Mouse (Mus musculus): ENCODE results near the gene Abcg1. TPM values are rescaled to one million over a fixed set of nuclear protein-coding genes. Genes with fewer than 3 reads are reported as not detected.

The Abcg1 gene
- polyA plus RNA-seq (2015; fragmentation: Nextera tagmentation; extraction: Ambion mirVana): 6.1 and 6.2 TPM in 2 replicates

GRCm38 (mm10) chr17:31057151-31057890 is at the start of gene Abcg1:
Gene Abcg1, plus strand, starts transcription at chr17:31057675.
- peaks cover 49% of the 10 kb centered on the region for H3K4me1 ChIP-seq (replicated peaks)

DNA sequence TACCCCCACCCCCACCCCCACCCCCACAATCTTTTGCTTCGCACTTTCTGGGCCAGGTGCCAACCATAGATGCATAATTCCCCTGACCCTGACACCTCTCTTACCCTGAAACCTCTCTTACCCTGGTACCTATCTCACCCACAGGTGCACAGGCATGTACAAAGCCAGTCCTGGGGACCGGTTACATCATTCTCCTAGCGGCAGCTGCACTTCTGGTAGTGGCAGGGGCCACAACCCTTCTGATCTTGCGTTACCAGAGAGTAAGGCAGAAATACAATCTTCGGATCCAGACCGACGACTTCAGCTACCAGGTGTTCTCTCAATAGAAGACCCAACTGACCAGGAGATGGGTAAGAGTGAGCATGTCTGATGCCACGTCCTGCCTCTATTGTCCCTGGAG is 49.1 kb upstream of the Abcg1 start:
- 71% methylated on average over 8 of the region's 8 CpGs for WGBS (ENCODE audit: insufficient replicate concordance)

More at GRCm38 (mm10) chr17:31057151-31057890, at the start of gene Abcg1:
- peak; percentile 69 for ATAC-seq (ENCODE audit: low read depth)
- peak within 1 kb of the TSS; percentile 56 for H3K9ac ChIP-seq
- H3K27ac ChIP-seq: peak within 1 kb of the TSS; percentile 66
- peak; percentile 50 for DNase-seq
- no peaks in the 10 kb centered on the region for H3K36me3 ChIP-seq
- peak within 1 kb of the TSS; percentile 60 for H3K4me3 ChIP-seq (replicated peaks)
- peaks cover 51% of the 10 kb centered on the region for H3K27me3 ChIP-seq
- H3K4me2 ChIP-seq: peak within 1 kb of the TSS; percentile 84
- no peaks in the 10 kb centered on the region for H3K9me3 ChIP-seq (replicated peaks)
- 4% methylated on average over 46 of the region's 49 CpGs for WGBS (ENCODE audit: insufficient replicate concordance)

GRCm38 (mm10) chr17:31011551-31012394 is 45.7 kb upstream of the Abcg1 start:
- 22% methylated on average over 9 of the region's 9 CpGs for WGBS (ENCODE audit: insufficient replicate concordance)
- H3K4me2 ChIP-seq: no peak overlapping the region
- no peak overlapping the region for H3K27ac ChIP-seq
- H3K9me3 ChIP-seq (replicated peaks): no peaks in the 10 kb centered on the region
- H3K9ac ChIP-seq: no peak overlapping the region
- H3K4me1 ChIP-seq (replicated peaks): no peaks in the 10 kb centered on the region
- no peaks in the 10 kb centered on the region for H3K27me3 ChIP-seq
- DNase-seq (peak; percentile 29), ATAC-seq (ENCODE audit: low read depth) (no peak)
- no peak overlapping the region for H3K4me3 ChIP-seq (replicated peaks)
- H3K36me3 ChIP-seq: no peaks in the 10 kb centered on the region

More for the DNA sequence above, 49.1 kb upstream of the Abcg1 start:
- no peak for DNase-seq
- no peaks in the 10 kb centered on the region for H3K36me3 ChIP-seq
- H3K4me3 ChIP-seq (replicated peaks): no peak overlapping the region
- no peak overlapping the region for H3K9ac ChIP-seq
- ATAC-seq (ENCODE audit: low read depth): no peak
- no peaks in the 10 kb centered on the region for H3K27me3 ChIP-seq
- no peak overlapping the region for H3K4me2 ChIP-seq
- no peaks in the 10 kb centered on the region for H3K9me3 ChIP-seq (replicated peaks)
- no peak overlapping the region for H3K27ac ChIP-seq
- no peaks in the 10 kb centered on the region for H3K4me1 ChIP-seq (replicated peaks)

GRCm38 (mm10) chr17:31018267-31018666 is 39.2 kb upstream of the Abcg1 start:
- no peak overlapping the region for H3K27ac ChIP-seq
- WGBS (ENCODE audit: insufficient replicate concordance): 52% methylated on average over 4 of the region's 4 CpGs
- no peak overlapping the region for H3K4me3 ChIP-seq (replicated peaks)
- H3K4me2 ChIP-seq: no peak overlapping the region
- no peaks in the 10 kb centered on the region for H3K27me3 ChIP-seq
- peak; percentile 47 for DNase-seq
- H3K36me3 ChIP-seq: no peaks in the 10 kb centered on the region
- H3K9ac ChIP-seq: no peak overlapping the region
- no peak for ATAC-seq (ENCODE audit: low read depth)
- peaks cover 13% of the 10 kb centered on the region; the same call in 1 of the 2 replicates for H3K4me1 ChIP-seq (replicated peaks)
- H3K9me3 ChIP-seq (replicated peaks): no peaks in the 10 kb centered on the region

- Histone ChIP-seq H3K36me3 (no peaks in the 10 kb centered on the region), H3K9me3 (replicated peaks) (no peaks in the 10 kb centered on the region), H3K4me1 (replicated peaks) (peaks cover 19% of the 10 kb centered on the region), H3K27ac (no peak overlapping the region), H3K27me3 (no peaks in the 10 kb centered on the region), H3K4me2 (no peak overlapping the region), H3K4me3 (replicated peaks) (no peak overlapping the region), H3K9ac (no peak overlapping the region)
- WGBS (ENCODE audit: insufficient replicate concordance): 1% methylated on average over 2 of the region's 2 CpGs
- ATAC-seq (ENCODE audit: low read depth) (no peak), DNase-seq (peak; percentile 56)
Measured at GRCm38 (mm10) chr17:31019505-31019904, 38.0 kb upstream of the Abcg1 start.

- Histone ChIP-seq H3K36me3 (no peaks in the 10 kb centered on the region), H3K9me3 (replicated peaks) (no peaks in the 10 kb centered on the region), H3K27me3 (no peaks in the 10 kb centered on the region), H3K27ac (no peak overlapping the region), H3K4me3 (replicated peaks) (no peak overlapping the region), H3K4me2 (no peak overlapping the region), H3K9ac (no peak overlapping the region), H3K4me1 (replicated peaks) (peaks cover 20% of the 10 kb centered on the region)
- no peak for DNase-seq
- 68% methylated on average over 2 of the region's 2 CpGs for WGBS (ENCODE audit: insufficient replicate concordance)
- ATAC-seq (ENCODE audit: low read depth): no peak
Measured at GRCm38 (mm10) chr17:31020078-31020477, 37.4 kb upstream of the Abcg1 start.

GRCm38 (mm10) chr17:31021276-31021675 is 36.2 kb upstream of the Abcg1 start:
- 68% methylated on average over 8 of the region's 8 CpGs for WGBS (ENCODE audit: insufficient replicate concordance)
- ATAC-seq (ENCODE audit: low read depth): no peak; the same call in 1 of the 2 replicates

GRCm38 (mm10) chr17:31024125-31024781 is 33.2 kb upstream of the Abcg1 start:
- ATAC-seq (ENCODE audit: low read depth): no peak
- DNase-seq: no peak
- 30% methylated on average over 7 of the region's 7 CpGs for WGBS (ENCODE audit: insufficient replicate concordance)
- no peak overlapping the region for H3K4me3 ChIP-seq (replicated peaks)
- H3K27me3 ChIP-seq: peaks cover 7% of the 10 kb centered on the region; the same call in 1 of the 2 replicates
- no peak overlapping the region for H3K4me2 ChIP-seq
- no peak overlapping the region for H3K27ac ChIP-seq
- H3K4me1 ChIP-seq (replicated peaks): peaks cover 14% of the 10 kb centered on the region
- no peak overlapping the region for H3K9ac ChIP-seq
- H3K36me3 ChIP-seq: no peaks in the 10 kb centered on the region
- no peaks in the 10 kb centered on the region for H3K9me3 ChIP-seq (replicated peaks)

More at GRCm38 (mm10) chr17:31021276-31021675, 36.2 kb upstream of the Abcg1 start:
- Histone ChIP-seq H3K4me1 (replicated peaks) (peaks cover 20% of the 10 kb centered on the region), H3K27me3 (no peaks in the 10 kb centered on the region), H3K27ac (no peak overlapping the region), H3K9ac (no peak overlapping the region), H3K4me3 (replicated peaks) (no peak overlapping the region), H3K36me3 (no peaks in the 10 kb centered on the region), H3K4me2 (no peak overlapping the region), H3K9me3 (replicated peaks) (no peaks in the 10 kb centered on the region)
- no peak for DNase-seq

DNA sequence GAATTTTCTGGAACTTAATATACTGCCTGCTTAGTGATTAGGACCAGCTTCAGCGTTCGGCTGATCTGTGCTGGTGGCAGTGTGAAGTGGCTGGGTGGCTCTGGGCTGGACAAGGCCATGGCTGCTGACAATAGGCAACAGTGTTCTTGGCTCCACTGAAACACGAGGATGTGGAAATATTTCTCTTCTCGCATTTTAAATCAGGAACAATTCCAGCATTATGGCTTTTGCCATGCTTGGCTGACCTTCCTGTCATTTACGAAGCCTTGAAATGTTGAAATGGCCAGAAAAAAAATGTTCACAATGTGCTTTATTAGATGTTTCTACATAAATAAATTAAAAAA is 32.7 kb upstream of the Abcg1 start:
- no peak for ATAC-seq (ENCODE audit: low read depth)
- H3K4me1 ChIP-seq (replicated peaks): peaks cover 14% of the 10 kb centered on the region
- H3K9me3 ChIP-seq (replicated peaks): no peaks in the 10 kb centered on the region
- no peak for DNase-seq
- 65% methylated on average over 5 of the region's 5 CpGs for WGBS (ENCODE audit: insufficient replicate concordance)
- H3K27ac ChIP-seq: no peak overlapping the region
- H3K36me3 ChIP-seq: no peaks in the 10 kb centered on the region
- H3K4me3 ChIP-seq (replicated peaks): no peak overlapping the region
- no peak overlapping the region for H3K4me2 ChIP-seq
- peaks cover 7% of the 10 kb centered on the region; the same call in 1 of the 2 replicates for H3K27me3 ChIP-seq
- no peak overlapping the region for H3K9ac ChIP-seq

GRCm38 (mm10) chr17:31026986-31027385 is 30.5 kb upstream of the Abcg1 start:
- no peak for DNase-seq
- peaks cover 1% of the 10 kb centered on the region; the same call in 1 of the 2 replicates for H3K9me3 ChIP-seq (replicated peaks)
- peaks cover 19% of the 10 kb centered on the region for H3K4me1 ChIP-seq (replicated peaks)
- peaks cover 7% of the 10 kb centered on the region; the same call in 1 of the 2 replicates for H3K27me3 ChIP-seq
- WGBS (ENCODE audit: insufficient replicate concordance): 74% methylated on average over 6 of the region's 6 CpGs
- H3K36me3 ChIP-seq: no peaks in the 10 kb centered on the region
- no peak overlapping the region for H3K9ac ChIP-seq
- H3K4me3 ChIP-seq (replicated peaks): no peak overlapping the region
- no peak overlapping the region for H3K27ac ChIP-seq
- H3K4me2 ChIP-seq: no peak overlapping the region
- ATAC-seq (ENCODE audit: low read depth): no peak

DNA sequence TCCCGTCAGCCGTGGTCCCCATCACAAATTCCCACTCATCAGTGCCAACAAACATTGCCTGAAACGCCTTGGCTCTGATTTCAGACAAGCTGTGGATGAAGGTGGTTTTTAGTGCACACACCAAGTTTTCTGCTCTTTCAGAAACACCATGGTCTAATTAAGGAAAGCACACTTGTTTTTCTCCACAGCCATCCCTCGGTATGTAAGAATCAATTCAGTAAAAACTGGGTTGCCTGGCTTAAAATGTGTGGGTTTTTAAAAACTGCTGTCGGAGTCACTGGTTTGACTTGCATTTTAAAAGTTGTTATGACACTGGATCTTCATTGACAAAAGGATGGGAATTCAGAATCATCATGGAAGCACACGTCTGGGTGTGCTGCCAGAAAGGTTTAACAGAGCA is 29.8 kb upstream of the Abcg1 start:
- peaks cover 7% of the 10 kb centered on the region; the same call in 1 of the 2 replicates for H3K27me3 ChIP-seq
- peaks cover 24% of the 10 kb centered on the region for H3K4me1 ChIP-seq (replicated peaks)
- no peak for DNase-seq
- H3K27ac ChIP-seq: no peak overlapping the region
- H3K4me3 ChIP-seq (replicated peaks): no peak overlapping the region
- no peak overlapping the region for H3K4me2 ChIP-seq
- WGBS (ENCODE audit: insufficient replicate concordance): 71% methylated on average over 6 of the region's 6 CpGs
- H3K9me3 ChIP-seq (replicated peaks): peaks cover 5% of the 10 kb centered on the region; the same call in 1 of the 2 replicates
- no peak for ATAC-seq (ENCODE audit: low read depth)
- no peaks in the 10 kb centered on the region for H3K36me3 ChIP-seq
- H3K9ac ChIP-seq: no peak overlapping the region

All from liver, embryonic 13.5 days (tissue).